Mouse (Mus musculus): ENCODE results near the gene Fbrsl1. TPM values are rescaled to one million over a fixed set of nuclear protein-coding genes. Genes with fewer than 3 reads are reported as not detected.
A peak's percentile ranks its signal among the peaks of the same experiment; 100 is the strongest.
"Not testable (repeated sequence)": the region's sequence is repeated elsewhere in the genome, so short reads cannot be mapped to it uniquely, and the experiment has no call there.

Gene Fbrsl1
- polyA plus RNA-seq, 1 experiment from 2014 or later, result 20.5 TPM

DNA sequence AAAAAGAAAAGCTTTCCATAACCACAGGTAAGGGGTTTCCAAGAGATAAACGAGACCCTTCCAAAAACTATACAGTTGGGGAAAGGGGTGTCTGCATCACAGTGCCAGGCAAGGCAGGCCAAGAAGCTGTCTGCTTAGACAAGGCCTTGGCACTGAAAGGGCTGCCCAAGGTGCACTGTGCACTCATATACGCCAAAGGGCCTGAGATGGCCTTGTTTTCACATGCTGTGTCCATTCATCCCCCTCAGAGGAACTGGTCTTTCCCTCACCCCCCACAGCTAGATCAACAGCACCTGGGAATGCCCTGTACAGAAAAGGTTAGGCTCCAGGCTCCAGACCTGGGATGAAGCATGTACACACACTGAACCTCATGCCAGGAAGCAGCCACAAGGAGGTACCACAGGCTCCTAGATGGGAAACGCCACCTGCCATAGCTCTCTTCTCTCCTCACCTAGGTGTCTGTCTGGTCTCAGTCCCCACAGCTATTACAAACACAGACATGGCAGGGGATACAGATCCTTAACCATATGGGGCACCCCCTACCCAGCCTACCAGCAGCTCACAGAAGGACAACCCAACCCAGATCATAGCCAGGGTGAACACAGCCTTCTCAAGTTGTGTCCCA lies 5.2 kb downstream of the Fbrsl1 start:
- H3K4me3 ChIP-seq, result no peak overlapping the region
- peaks cover 61% of the 10 kb centered on the region for H3K4me1 ChIP-seq
- WGBS, result 95% methylated on average over 3 of the region's 3 CpGs
- no peaks in the 10 kb centered on the region for H3K9me3 ChIP-seq
- no peaks in the 10 kb centered on the region for H3K36me3 ChIP-seq (replicated peaks)
- H3K27me3 ChIP-seq (ENCODE audit: poor library complexity, severe bottlenecking), result no peaks in the 10 kb centered on the region
- no peak for DNase-seq (ENCODE audit: extremely low spot score, low spot score)
- H3K27ac ChIP-seq, result no peak overlapping the region

DNA sequence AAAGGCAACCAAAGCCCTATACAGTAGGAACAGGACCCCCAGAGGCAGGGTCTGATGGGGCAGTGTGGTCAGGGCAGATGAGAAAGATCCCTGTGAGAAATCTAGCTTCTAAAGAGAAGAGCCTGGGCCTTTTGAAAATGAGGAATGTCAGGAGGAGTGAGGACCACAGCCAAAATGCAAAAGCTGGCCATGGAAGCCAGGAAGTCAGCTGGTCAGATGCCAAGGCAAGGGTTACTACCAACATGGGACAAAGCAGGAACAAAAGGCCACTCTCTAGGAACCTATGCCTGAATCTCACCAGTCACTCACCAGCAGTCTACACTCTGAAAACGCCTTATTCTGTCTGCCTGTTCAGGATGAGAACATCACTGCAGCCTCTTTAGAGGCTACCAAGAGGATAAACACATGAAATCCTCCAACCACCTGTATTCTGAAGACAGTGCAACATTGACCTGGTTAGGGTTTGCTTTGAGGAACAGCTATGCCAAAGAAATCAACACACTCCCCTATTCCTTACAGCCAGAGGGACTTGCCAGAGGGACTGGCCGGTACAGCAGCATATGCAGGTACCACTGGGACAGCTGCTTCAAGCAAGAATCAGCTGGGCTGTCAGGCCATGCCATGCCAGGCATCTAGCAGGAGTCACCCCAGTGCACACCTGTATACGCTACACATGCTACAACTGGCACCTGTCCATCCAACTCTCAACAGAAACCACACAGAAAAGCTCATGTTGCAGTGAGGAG lies 8.6 kb downstream of the Fbrsl1 start:
- H3K27me3 ChIP-seq (ENCODE audit: poor library complexity, severe bottlenecking), result no peaks in the 10 kb centered on the region
- H3K4me1 ChIP-seq, result peaks cover 62% of the 10 kb centered on the region
- no peak overlapping the region for H3K27ac ChIP-seq
- no peaks in the 10 kb centered on the region for H3K36me3 ChIP-seq (replicated peaks)
- H3K9me3 ChIP-seq, result no peaks in the 10 kb centered on the region
- no peak for DNase-seq (ENCODE audit: extremely low spot score, low spot score)
- WGBS, result 83% methylated on average over 3 of the region's 3 CpGs
- H3K4me3 ChIP-seq, result no peak overlapping the region

DNA sequence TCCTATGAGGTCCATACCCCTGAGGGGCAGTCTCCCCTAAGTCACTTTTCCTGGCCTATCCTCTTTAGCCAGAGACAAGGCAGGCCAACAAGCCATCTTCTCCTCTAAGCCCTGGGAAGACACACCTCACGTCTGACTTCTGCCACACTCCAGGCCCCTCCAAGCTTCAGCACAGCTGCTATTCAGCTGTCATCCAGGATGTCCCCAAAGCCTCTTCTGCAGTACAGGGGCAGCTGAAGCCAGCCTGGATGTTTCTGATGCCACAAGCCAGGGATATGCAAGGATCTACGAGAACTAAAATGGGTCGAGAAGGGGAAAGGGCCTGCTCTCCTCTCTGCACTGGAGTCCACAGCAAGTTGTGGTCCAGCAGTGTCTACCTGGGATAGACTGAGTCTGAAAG lies 9.7 kb downstream of the Fbrsl1 start:
- Histone ChIP-seq H3K4me1 (peaks cover 59% of the 10 kb centered on the region), H3K27me3 (ENCODE audit: poor library complexity, severe bottlenecking) (no peaks in the 10 kb centered on the region), H3K9me3 (no peaks in the 10 kb centered on the region), H3K4me3 (no peak overlapping the region), H3K36me3 (replicated peaks) (no peaks in the 10 kb centered on the region), H3K27ac (0 out of 2 replicates have a peak overlapping the region, but pooled peaks have one; percentile 4)
- no peak for DNase-seq (ENCODE audit: extremely low spot score, low spot score)
- 81% methylated on average over 3 of the region's 3 CpGs for WGBS

DNA sequence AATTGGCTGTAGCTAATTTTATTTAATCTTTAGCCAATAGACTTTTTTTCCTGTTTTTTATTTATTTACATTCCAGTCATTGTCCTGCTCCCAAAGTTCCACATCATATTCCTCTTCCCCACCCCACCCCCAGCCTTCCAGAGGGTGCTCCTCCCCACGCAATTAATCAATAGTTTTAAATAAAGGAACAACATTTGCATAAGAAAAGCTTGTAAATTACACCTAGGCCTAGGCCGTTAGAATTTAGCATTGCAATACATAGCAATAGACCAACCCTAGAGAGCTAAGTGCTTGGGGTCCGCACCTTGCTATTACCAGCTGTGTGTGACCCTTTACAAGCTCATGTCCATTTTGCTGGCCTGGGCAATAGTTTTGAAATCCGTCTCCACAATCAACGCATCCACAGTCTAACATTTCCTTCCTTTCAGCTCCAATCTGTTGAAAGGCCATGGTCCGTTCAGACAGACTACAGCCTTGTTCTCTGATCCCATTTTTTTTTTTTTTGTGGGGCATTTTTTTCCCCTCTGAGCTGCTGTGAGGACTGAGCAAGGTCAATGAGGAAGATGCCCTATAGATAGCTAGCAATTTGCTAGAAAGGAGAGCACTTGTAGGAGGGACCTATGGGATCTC lies 10.6 kb downstream of the Fbrsl1 start:
- Histone ChIP-seq H3K4me1 (peaks cover 54% of the 10 kb centered on the region), H3K9me3 (no peaks in the 10 kb centered on the region), H3K27me3 (ENCODE audit: poor library complexity, severe bottlenecking) (no peaks in the 10 kb centered on the region), H3K27ac (no peak overlapping the region), H3K4me3 (no peak overlapping the region), H3K36me3 (replicated peaks) (peaks cover 2% of the 10 kb centered on the region)
- WGBS, result 41% methylated on average over 6 of the region's 6 CpGs
- no peak for DNase-seq (ENCODE audit: extremely low spot score, low spot score)

DNA sequence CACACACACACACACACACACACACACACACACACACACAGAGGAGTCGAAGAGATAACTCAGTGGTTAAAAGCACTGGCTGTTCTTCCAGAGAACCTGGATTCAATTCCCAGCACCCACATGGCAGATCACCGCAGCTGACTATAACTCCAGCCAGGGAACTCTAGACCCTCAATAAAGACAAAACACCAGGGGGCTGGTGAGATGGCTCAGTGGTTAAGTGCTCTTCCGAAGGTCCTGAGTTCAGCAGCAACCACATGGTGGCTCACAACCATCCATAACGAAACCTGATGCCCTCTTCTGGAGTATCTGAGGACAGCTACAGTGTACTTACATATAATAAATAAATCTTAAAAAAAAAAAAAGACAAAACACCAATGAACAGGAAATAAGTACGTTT lies 12.1 kb downstream of the Fbrsl1 start:
- 70% methylated on average over 5 of the region's 5 CpGs for WGBS

DNA sequence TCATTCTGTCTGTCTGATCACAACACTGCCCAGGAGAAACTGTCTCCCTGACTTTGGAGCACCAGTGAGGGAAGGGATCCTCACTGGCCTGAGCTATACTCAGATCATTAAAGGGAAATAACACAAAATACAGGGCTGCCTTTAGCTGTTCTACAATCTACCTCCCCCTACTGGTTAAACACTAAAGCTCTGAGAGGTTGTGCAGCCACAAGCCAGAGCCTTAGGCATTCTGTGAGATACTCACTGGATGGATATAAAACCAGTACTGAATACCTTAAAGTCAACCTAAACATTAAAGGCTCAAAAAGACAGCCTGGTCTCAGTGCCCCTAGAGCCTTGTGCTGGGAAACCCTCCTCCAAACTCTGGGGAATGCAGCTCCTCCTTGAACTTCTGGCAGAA lies 13.5 kb downstream of the Fbrsl1 start:
- H3K36me3 ChIP-seq (replicated peaks), result peaks cover 31% of the 10 kb centered on the region
- DNase-seq (ENCODE audit: extremely low spot score, low spot score), result no peak
- peaks cover 49% of the 10 kb centered on the region for H3K4me1 ChIP-seq
- H3K9me3 ChIP-seq, result no peaks in the 10 kb centered on the region
- no peaks in the 10 kb centered on the region for H3K27me3 ChIP-seq (ENCODE audit: poor library complexity, severe bottlenecking)
- H3K27ac ChIP-seq, result no peak overlapping the region
- H3K4me3 ChIP-seq, result no peak overlapping the region

More for the DNA sequence above, 12.1 kb downstream of the Fbrsl1 start:
- H3K4me1 ChIP-seq, result peaks cover 54% of the 10 kb centered on the region
- H3K27ac ChIP-seq; H3K9me3 ChIP-seq; H3K27me3 ChIP-seq (ENCODE audit: poor library complexity, severe bottlenecking); H3K4me3 ChIP-seq; DNase-seq (ENCODE audit: extremely low spot score, low spot score): not testable (repeated sequence)
- peaks cover 17% of the 10 kb centered on the region for H3K36me3 ChIP-seq (replicated peaks)

DNA sequence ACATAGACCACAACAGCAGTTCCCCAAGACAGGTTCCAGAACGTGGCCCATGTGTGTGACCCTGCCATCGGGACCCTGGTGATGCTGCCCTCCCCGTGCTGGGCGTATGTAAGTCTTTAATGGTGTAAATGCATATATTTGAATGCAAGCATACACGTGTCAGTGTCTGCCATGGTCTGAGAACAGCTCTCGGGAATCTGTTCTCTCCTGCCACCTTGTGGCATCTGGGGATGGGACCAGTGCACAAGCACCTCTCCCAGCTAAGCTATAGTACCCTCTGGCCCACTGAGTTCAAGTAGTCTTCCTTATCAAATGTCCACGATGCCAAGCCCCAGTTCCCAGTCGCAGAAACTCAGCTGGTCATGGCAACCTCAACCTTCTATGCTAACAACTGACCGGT lies 19.3 kb downstream of the Fbrsl1 start:
- H3K4me3 ChIP-seq, result no peak overlapping the region
- H3K36me3 ChIP-seq (replicated peaks), result peaks cover 43% of the 10 kb centered on the region
- H3K27me3 ChIP-seq (ENCODE audit: poor library complexity, severe bottlenecking), result no peaks in the 10 kb centered on the region
- DNase-seq (ENCODE audit: extremely low spot score, low spot score), result peak; percentile 61
- no peaks in the 10 kb centered on the region for H3K9me3 ChIP-seq
- WGBS, result 46% methylated on average over 9 of the region's 9 CpGs
- peaks cover 9% of the 10 kb centered on the region; the same call in 1 of the 2 replicates for H3K4me1 ChIP-seq
- H3K27ac ChIP-seq, result no peak overlapping the region

DNA sequence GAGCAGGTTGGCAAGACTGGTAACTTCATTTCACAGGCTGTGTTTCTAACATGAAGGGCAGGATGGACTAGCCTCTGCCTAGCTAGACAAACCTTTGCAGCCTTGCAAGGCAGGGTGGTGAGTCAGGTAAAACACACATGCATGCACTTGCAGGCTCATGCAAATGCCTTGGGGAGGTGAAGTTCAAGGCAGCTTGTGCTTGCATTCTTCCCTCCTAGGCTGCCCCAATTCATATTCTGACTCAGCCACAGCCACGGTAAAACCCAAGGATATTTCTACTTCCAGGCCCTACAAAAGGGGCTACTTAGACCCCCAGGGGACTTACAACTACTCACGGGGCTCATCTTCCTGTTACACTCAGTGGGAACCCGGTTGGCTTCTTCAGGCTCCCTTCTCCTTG lies 20.0 kb downstream of the Fbrsl1 start:
- Histone ChIP-seq H3K27me3 (ENCODE audit: poor library complexity, severe bottlenecking) (no peaks in the 10 kb centered on the region), H3K9me3 (no peaks in the 10 kb centered on the region), H3K4me3 (no peak overlapping the region), H3K27ac (no peak overlapping the region), H3K4me1 (peaks cover 9% of the 10 kb centered on the region; the same call in 1 of the 2 replicates), H3K36me3 (replicated peaks) (peaks cover 47% of the 10 kb centered on the region)
- 82% methylated on average over 3 of the region's 3 CpGs for WGBS
- no peak for DNase-seq (ENCODE audit: extremely low spot score, low spot score)

DNA sequence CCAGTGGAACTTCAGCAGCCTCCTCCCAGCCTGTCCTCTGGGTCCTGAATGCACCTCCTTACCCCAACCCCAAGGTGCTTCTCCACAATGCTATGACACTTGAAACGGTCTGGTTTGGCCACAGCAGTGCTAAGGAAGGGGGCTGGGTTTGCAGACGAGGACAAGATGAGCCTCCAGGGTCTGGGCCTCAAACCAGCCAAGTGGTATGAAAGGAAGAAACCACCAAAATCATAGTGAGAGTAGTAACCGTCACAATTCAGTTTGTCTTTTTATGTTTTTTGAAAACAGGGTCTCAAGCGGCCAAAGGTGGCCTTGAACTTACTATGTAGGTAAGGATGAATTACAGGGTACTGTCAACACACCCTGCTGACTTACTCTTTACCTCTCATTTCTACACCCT lies 23.1 kb downstream of the Fbrsl1 start:
- DNase-seq (ENCODE audit: extremely low spot score, low spot score), result no peak
- no peak overlapping the region for H3K27ac ChIP-seq
- peaks cover 19% of the 10 kb centered on the region; the same call in 1 of the 2 replicates for H3K4me1 ChIP-seq
- H3K27me3 ChIP-seq (ENCODE audit: poor library complexity, severe bottlenecking), result 0 out of 2 replicates have a peak, but pooled peaks cover under 1% of the 10 kb centered on the region
- peaks cover 20% of the 10 kb centered on the region for H3K36me3 ChIP-seq (replicated peaks)
- no peak overlapping the region for H3K4me3 ChIP-seq
- no peaks in the 10 kb centered on the region for H3K9me3 ChIP-seq
- WGBS, result 86% methylated on average over 4 of the region's 4 CpGs

DNA sequence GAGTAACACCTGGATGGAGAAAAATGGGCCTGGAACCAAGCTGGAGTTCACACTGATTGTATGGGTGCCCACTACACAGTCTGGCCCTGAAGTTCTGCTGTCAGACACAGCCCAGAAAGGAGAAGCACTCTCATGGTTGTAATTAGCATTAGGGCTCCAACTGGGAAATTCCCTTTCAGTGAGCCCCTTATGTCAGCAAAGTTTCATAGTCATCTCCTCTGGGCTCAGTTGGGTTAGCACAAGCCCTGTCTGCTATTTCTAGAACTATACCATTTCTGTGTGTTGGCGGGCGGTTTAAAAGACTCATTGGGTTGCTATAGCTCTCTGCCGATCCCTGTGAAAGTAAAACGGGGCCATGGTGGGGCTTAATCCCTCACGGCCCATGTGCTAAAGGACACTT lies 24.1 kb downstream of the Fbrsl1 start:
- Histone ChIP-seq H3K4me1 (peaks cover 19% of the 10 kb centered on the region; the same call in 1 of the 2 replicates), H3K36me3 (replicated peaks) (peaks cover 11% of the 10 kb centered on the region; the same call in 1 of the 2 replicates), H3K27me3 (ENCODE audit: poor library complexity, severe bottlenecking) (peaks cover 10% of the 10 kb centered on the region), H3K9me3 (no peaks in the 10 kb centered on the region), H3K4me3 (no peak overlapping the region), H3K27ac (no peak overlapping the region)
- DNase-seq (ENCODE audit: extremely low spot score, low spot score), result no peak
- WGBS, result 90% methylated on average over 5 of the region's 5 CpGs

DNA sequence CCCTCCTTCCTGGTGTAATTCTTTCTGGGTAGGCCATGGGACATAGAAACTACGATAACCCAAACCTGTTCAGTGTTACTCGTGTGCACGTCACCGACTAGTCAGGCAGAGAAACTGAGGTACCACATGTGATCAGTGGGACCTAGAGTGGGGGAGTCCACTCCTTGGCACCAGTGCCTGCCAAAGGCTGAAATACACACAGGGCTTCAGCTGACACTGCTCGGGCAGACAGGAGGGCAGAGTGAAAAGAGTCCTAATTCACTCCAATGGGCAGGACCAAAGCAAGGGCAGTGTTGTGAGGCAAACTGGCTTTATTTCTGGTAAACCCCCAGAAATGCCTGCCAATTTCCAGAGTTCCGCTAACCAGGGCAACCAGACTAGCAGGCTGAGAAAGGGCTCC lies 26.9 kb downstream of the Fbrsl1 start:
- Histone ChIP-seq H3K27me3 (ENCODE audit: poor library complexity, severe bottlenecking) (peaks cover 27% of the 10 kb centered on the region), H3K27ac (peak overlapping the region; percentile 22), H3K9me3 (no peaks in the 10 kb centered on the region), H3K4me3 (no peak overlapping the region), H3K36me3 (replicated peaks) (peaks cover 11% of the 10 kb centered on the region; the same call in 1 of the 2 replicates), H3K4me1 (peaks cover 40% of the 10 kb centered on the region)
- WGBS, result 94% methylated on average over 6 of the region's 6 CpGs
- DNase-seq (ENCODE audit: extremely low spot score, low spot score), result no peak

DNA sequence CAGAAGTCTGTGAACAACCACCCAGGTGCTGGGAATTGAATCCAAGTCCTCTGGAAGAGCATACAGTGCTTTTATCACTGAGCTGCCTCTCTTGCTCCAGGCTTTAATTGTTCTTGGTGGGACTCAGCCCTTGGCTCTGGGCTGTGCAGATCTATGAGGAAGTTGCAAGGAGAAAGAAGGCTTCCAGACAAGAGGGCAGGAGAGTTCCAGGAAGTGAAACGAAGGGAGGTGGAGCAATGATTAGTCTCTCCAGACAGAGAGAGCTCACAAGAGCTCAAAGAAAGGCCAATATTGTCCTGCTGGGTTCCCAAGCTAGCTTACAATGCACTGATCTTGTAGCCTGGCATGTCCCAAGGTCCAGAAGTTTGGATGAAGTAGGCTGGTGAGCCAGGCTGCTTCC lies 27.4 kb downstream of the Fbrsl1 start:
- DNase-seq (ENCODE audit: extremely low spot score, low spot score), result no peak

DNA sequence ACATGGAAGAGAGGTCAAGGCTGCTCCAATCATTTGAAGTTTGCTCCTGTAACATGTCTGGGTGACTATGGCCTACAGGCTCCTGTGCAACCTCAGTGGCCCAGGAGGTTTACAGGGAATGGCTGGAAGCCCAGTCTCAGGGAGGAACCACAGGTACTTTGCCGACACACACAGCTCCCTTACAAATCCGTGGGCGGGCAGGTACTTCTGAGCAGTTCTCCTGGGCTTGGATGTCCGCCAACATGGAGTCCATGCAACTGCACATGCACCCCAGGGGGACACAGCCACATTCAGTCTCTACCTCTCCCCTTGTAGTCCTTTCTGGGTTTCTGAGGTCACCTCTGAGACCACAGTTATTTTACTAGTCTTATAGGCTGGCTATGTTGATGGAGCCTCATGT lies 28.1 kb downstream of the Fbrsl1 start:
- no peaks in the 10 kb centered on the region for H3K9me3 ChIP-seq
- peaks cover 49% of the 10 kb centered on the region for H3K4me1 ChIP-seq
- peaks cover 31% of the 10 kb centered on the region for H3K27me3 ChIP-seq (ENCODE audit: poor library complexity, severe bottlenecking)
- peaks cover 15% of the 10 kb centered on the region for H3K36me3 ChIP-seq (replicated peaks)
- 91% methylated on average over 4 of the region's 4 CpGs for WGBS
- DNase-seq (ENCODE audit: extremely low spot score, low spot score), result no peak
- no peak overlapping the region for H3K4me3 ChIP-seq
- H3K27ac ChIP-seq, result peak overlapping the region; percentile 35; the same call in 1 of the 2 replicates

More for the DNA sequence above, 27.4 kb downstream of the Fbrsl1 start:
- peak overlapping the region; percentile 22; the same call in 1 of the 2 replicates for H3K27ac ChIP-seq
- peaks cover 11% of the 10 kb centered on the region; the same call in 1 of the 2 replicates for H3K36me3 ChIP-seq (replicated peaks)
- peaks cover 44% of the 10 kb centered on the region for H3K4me1 ChIP-seq
- no peaks in the 10 kb centered on the region for H3K9me3 ChIP-seq
- H3K27me3 ChIP-seq (ENCODE audit: poor library complexity, severe bottlenecking), result peaks cover 27% of the 10 kb centered on the region
- no peak overlapping the region for H3K4me3 ChIP-seq
- 73% methylated on average over 1 of the region's 1 CpGs for WGBS
